Comparison of ENCODE assay signal across 9 mouse cellular contexts in the genomic region with DNA sequence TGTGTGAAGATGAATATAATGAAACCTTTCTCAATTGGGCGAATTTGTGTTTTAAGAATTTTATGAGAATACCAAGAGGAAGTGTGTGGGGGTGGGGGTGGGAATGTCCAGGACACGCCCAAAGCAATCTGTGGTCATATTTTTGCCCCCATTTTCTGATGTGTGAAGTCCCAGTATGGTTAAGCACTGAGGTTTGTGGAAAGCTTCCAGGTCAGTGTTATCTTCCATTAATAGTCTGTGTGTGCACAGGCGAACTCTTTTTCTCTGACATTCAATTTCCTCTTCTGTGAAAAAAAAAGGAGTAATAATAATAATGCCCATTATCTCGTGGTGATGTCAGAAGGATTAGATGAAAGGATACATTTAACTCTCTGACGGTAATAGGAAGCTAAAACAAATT. TPM values are rescaled to one million over a fixed set of nuclear protein-coding genes. Genes with fewer than 3 reads are reported as not detected.
A peak's percentile ranks its signal among the peaks of the same experiment; 100 is the strongest.
DNase-seq lines count a peak whose midpoint lies in the region; ATAC-seq and TF ChIP-seq lines count a peak whose summit lies in the region.
"Had no signal": no experiment of that assay in that cellular context is flagged by ENCODE, and none has a peak within 500 bp of the region (broad histone marks: within the 10 kb centered on the region; RNA-seq: fewer than 3 reads in every experiment).

No protein-coding gene starts in this region.

- H3K27ac ChIP-seq in forebrain, embryonic 12.5 days: peak overlapping the region; percentile 73
- H3K27ac ChIP-seq in limb, embryonic 11.5 days (replicated peaks; ENCODE audit: low read depth, low read length): no peak overlapping the region
- H3K27ac ChIP-seq in stomach, embryonic 14.5 days (ENCODE audit: low read length): no peak overlapping the region

- peak overlapping the region; percentile 38 for H3K9ac ChIP-seq in forebrain, embryonic 12.5 days
- peak overlapping the region; percentile 5; the same call in 1 of the 2 replicates for H3K9ac ChIP-seq in limb, embryonic 11.5 days (ENCODE audit: low read length)
- no peak overlapping the region for H3K9ac ChIP-seq in stomach, embryonic 14.5 days (replicated peaks; ENCODE audit: low read depth, low read length)

- H3K4me2 ChIP-seq in forebrain, embryonic 12.5 days: peak overlapping the region; percentile 27
- H3K4me2 ChIP-seq in limb, embryonic 11.5 days (ENCODE audit: low read depth, severe bottlenecking): no peak overlapping the region
- H3K4me2 ChIP-seq in stomach, embryonic 14.5 days (replicated peaks; ENCODE audit: low read depth, low read length): peak overlapping the region; percentile 26

- H3K36me3 ChIP-seq in forebrain, embryonic 12.5 days (replicated peaks): no peaks in the 10 kb centered on the region
- no peaks in the 10 kb centered on the region for H3K36me3 ChIP-seq in limb, embryonic 11.5 days (ENCODE audit: control insufficient read depth, insufficient read depth, low read length)
- H3K36me3 ChIP-seq in stomach, embryonic 14.5 days (ENCODE audit: control insufficient read depth, insufficient read depth, low read length): no peaks in the 10 kb centered on the region

- no peaks in the 10 kb centered on the region for H3K9me3 ChIP-seq in forebrain, embryonic 12.5 days
- H3K9me3 ChIP-seq in limb, embryonic 11.5 days (ENCODE audit: control insufficient read depth, low read length): no peaks in the 10 kb centered on the region
- H3K9me3 ChIP-seq in stomach, embryonic 14.5 days (ENCODE audit: control insufficient read depth, low read depth, low read length): no peaks in the 10 kb centered on the region

- peak; percentile 58 for ATAC-seq in forebrain, embryonic 12.5 days (ENCODE audit: low FRiP score)
- ATAC-seq in limb, embryonic 11.5 days (ENCODE audit: insufficient number of reproducible peaks, low FRiP score, low TSS enrichment, low read depth): peak; percentile 19; the same call in 1 of the 2 replicates
- ATAC-seq in stomach, embryonic 14.5 days (ENCODE audit: insufficient number of reproducible peaks, insufficient read depth, low FRiP score, low read depth): peak; percentile 47; the same call in 1 of the 2 replicates

- no peak for DNase-seq in lung, adult 2 months
- no peak for DNase-seq in lung, postnatal 14 days
- no peak for DNase-seq in limb, embryonic 11.5 days (ENCODE audit: low spot score)
- no peak for DNase-seq in cerebellum, adult 11 months
- no peak for DNase-seq in cerebellum, adult 9-11 months
- DNase-seq in embryo, embryonic 10 days (ENCODE audit: low spot score): no peak

- H3K4me1 ChIP-seq in lung, adult 2 months (ENCODE audit: control insufficient read depth, insufficient read depth, low read length): peaks cover 4% of the 10 kb centered on the region
- H3K4me1 ChIP-seq in forebrain, embryonic 12.5 days: peaks cover 22% of the 10 kb centered on the region
- 0 out of 2 replicates have a peak, but pooled peaks cover 2% of the 10 kb centered on the region for H3K4me1 ChIP-seq in limb, embryonic 11.5 days (ENCODE audit: control insufficient read depth, insufficient read depth, low read length)
- no peaks in the 10 kb centered on the region for H3K4me1 ChIP-seq in stomach, embryonic 14.5 days (ENCODE audit: control insufficient read depth, insufficient read depth, low read length)

- H3K27me3 ChIP-seq in forebrain, embryonic 12.5 days: no peaks in the 10 kb centered on the region
- no peaks in the 10 kb centered on the region for H3K27me3 ChIP-seq in limb, embryonic 11.5 days (ENCODE audit: control insufficient read depth, insufficient read depth, low read length)
- H3K27me3 ChIP-seq in stomach, embryonic 14.5 days (ENCODE audit: control insufficient read depth, insufficient read depth, low read length): no peaks in the 10 kb centered on the region
- H3K27me3 ChIP-seq: Patski had no signal

- TF ChIP-seq POLR2A in lung, adult 2 months (IDR thresholded peaks at IDR 0.05; ENCODE audit: borderline replicate concordance, extremely low read depth, low read depth, low read length): no peak

- TF ChIP-seq CTCF in lung, adult 2 months (IDR thresholded peaks at IDR 0.05; ENCODE audit: insufficient read depth, low read length): no peak

- WGBS in lung, adult 2 months: 17% methylated on average over 5 of the region's 5 CpGs
- WGBS in forebrain, embryonic 12.5 days: 39% methylated on average over 5 of the region's 5 CpGs
- WGBS in limb, embryonic 11.5 days: 65% methylated on average over 5 of the region's 5 CpGs
- 47% methylated on average over 5 of the region's 5 CpGs for WGBS in stomach, embryonic 14.5 days

- peak overlapping the region; percentile 16 for H3K4me3 ChIP-seq in lung, adult 2 months (replicated peaks; ENCODE audit: extremely low read depth, low read depth, low read length)
- H3K4me3 ChIP-seq in forebrain, embryonic 12.5 days (replicated peaks): no peak overlapping the region
- H3K4me3 ChIP-seq in limb, embryonic 11.5 days (ENCODE audit: low read depth, low read length): no peak overlapping the region
- no peak overlapping the region for H3K4me3 ChIP-seq in stomach, embryonic 14.5 days (ENCODE audit: low read depth, low read length)

RNA-seq across cellular contexts. Expression of a gene that starts 33.5 kb away (rescaled TPM):
- 18.8 and 34.1 TPM in 2 replicates for polyA plus RNA-seq in lung, adult 2 months (2012; rRNA removed)
- polyA plus RNA-seq in forebrain, embryonic 12.5 days (2016; fragmentation: Nextera tagmentation; extraction: Ambion mirVana): 42.5 and 44.7 TPM in 2 replicates
- polyA plus RNA-seq in limb, embryonic 11.5 days (2014; fragmentation: Nextera tagmentation; extraction: Ambion mirVana): 54.1 and 58.4 TPM in 2 replicates
- polyA plus RNA-seq in stomach, embryonic 14.5 days (2014; fragmentation: Nextera tagmentation; extraction: Ambion mirVana): 100 and 114 TPM in 2 replicates

RNA-seq across cellular contexts. Expression of a gene that starts 48.6 kb away (rescaled TPM):
- 4.3 and 86.4 TPM in 2 replicates for polyA plus RNA-seq in lung, adult 2 months (2012; rRNA removed)
- 0.37 and 2.7 TPM in 2 replicates for polyA plus RNA-seq in forebrain, embryonic 12.5 days (2016; fragmentation: Nextera tagmentation; extraction: Ambion mirVana)
- polyA plus RNA-seq in limb, embryonic 11.5 days (2014; fragmentation: Nextera tagmentation; extraction: Ambion mirVana): 26.9 and 27.3 TPM in 2 replicates
- polyA plus RNA-seq in stomach, embryonic 14.5 days (2014; fragmentation: Nextera tagmentation; extraction: Ambion mirVana): 14.9 and 19.0 TPM in 2 replicates
- polyA plus RNA-seq: Patski had no signal
